Mouse (Mus musculus) ES-E14 (cell line): Measurements from ENCODE around the gene Scube1.

Experiments used
- CHD2 ChIP-seq: IDR thresholded peaks from 2 replicates; pipeline ENCODE4 v1.6.1; 2014; ENCODE audit warnings: mild to moderate bottlenecking, low read depth, low read length, inconsistent platforms
- HCFC1 ChIP-seq: IDR thresholded peaks from 2 replicates; pipeline ENCODE4 v1.6.1; 2012; ENCODE audit warnings: low read length, inconsistent platforms, borderline replicate concordance; ENCODE audit not compliant: insufficient read depth
- MAFK ChIP-seq: IDR thresholded peaks from 2 replicates; pipeline ENCODE4 v1.6.1; 2014; ENCODE audit warnings: mild to moderate bottlenecking, low read depth, low read length, inconsistent platforms; ENCODE audit not compliant: insufficient read depth
- ZC3H11A ChIP-seq: IDR thresholded peaks from 2 replicates; pipeline ENCODE4 v1.6.1; 2012; ENCODE audit warnings: low read depth, mild to moderate bottlenecking, inconsistent platforms, low read length, borderline replicate concordance
- ZNF384 ChIP-seq: IDR thresholded peaks from 2 replicates; pipeline ENCODE4 v1.6.1; 2012; ENCODE audit warnings: low read depth, low read length, inconsistent platforms

DNA sequence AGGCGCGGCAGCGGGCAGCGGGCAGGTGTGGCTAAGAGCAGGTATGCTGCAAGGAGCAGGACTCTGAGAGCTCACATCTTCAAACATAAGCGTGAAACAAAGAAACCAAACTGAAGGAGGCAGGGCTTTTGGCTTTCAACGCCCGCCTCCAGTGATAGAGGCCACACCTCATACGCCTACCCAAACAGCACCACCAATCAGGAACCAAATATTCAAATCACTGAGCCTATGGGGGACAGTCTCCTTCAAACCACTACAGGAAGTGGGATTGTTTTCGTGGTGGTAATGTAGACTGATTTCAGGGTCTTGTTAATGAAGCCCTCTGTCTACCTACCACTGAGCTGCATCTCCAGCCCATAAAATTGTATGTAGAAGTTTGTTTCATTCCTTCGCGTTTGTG, 155.1 kb downstream of the Scube1 start:
- TF ChIP-seq ZC3H11A (no peak), HCFC1 (no peak), ZNF384 (no peak), CHD2 (peak; percentile 75; the same call in 1 of the 2 replicates), MAFK (no peak)
